Mouse (Mus musculus) central nervous system, embryonic 11.5 days (tissue): ENCODE results near the gene BC049352. TPM values are rescaled to one million over a fixed set of nuclear protein-coding genes. Genes with fewer than 3 reads are reported as not detected.

Source experiments
- polyA plus RNA-seq: library from polyadenylated mRNA; depleted of rRNA; stranded (reverse); fragments of >200 nt; gene quantifications from 2 replicates; pipeline ENCODE4 v1.2.3, GENCODE M21; 2012; rRNA removed

BC049352 gene
- polyA plus RNA-seq, result not detected in 2 replicates

DNA sequence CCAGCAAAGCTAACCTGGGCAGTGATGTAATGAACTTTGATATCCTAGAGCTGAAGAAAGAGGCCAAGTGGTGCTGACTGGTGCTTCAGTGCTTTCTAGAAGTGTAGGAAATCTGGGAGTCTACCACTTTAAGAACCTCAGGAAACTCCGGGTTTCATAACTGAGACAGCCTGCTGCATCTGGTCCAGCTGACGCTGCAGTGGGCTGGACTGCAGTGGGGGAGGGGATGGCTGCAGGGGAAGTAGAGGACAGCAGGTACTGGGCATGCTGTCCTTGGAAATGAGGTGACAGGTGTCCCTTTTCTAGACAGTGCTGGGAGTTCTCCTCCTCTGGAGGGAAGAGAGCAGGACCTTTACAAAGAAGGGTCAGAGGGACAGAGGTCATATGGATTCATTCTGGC lies at the start of gene BC049352:
Gene BC049352 (plus strand): TSS at position 238 of the 400 bp plus-strand sequence.

DNA sequence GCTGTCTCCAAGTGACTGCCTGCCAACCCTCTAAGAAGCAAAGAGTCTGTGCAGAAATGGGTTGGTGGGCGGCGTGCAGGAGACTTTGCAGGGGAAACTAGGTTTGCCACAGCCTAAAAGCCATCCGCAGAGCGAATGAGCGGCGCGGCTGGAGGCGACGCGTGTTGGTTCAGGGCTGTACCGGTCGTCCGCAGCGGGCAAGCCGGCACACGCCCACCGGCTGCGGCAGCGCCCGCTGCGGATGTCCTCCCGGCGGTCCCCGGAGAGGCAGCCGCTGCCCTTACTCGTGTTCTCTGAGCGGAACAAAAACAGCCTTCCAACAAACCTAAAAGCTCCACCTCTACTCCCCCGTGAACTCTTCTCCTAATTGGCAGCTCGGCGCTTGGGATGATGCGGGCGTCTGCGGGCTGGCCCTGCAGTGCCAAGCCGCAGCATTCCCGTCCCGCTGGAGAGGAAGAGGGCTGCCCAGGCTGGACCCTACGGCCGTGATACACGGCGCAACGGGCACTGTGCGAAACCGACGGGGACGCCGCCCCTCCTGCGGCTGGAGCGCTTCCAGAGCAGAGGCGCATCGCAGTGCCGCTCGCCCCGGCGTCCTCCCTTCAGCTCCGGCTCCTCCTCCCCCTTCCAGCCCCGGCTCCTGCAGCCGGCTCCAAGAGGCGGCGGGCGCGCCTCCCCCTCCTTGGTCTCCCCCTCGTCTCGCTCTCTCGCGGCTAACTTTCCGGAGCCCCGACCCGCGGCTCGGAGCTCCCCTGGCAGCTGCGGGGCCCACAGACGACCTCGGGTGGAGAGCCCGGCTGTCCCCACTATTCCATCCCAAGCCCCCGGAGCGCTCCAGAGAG lies 43.4 kb upstream of the BC049352 start, which contains the start of gene Scn4b:
Gene Scn4b (plus strand): TSS at position 205 of the 842 bp plus-strand sequence.

GRCm38 (mm10) chr9:45203797-45204410 lies 22.1 kb downstream of the BC049352 start, which contains the start of gene Tmprss4:
Tmprss4 (minus strand) TSS chr9:45204092.

DNA sequence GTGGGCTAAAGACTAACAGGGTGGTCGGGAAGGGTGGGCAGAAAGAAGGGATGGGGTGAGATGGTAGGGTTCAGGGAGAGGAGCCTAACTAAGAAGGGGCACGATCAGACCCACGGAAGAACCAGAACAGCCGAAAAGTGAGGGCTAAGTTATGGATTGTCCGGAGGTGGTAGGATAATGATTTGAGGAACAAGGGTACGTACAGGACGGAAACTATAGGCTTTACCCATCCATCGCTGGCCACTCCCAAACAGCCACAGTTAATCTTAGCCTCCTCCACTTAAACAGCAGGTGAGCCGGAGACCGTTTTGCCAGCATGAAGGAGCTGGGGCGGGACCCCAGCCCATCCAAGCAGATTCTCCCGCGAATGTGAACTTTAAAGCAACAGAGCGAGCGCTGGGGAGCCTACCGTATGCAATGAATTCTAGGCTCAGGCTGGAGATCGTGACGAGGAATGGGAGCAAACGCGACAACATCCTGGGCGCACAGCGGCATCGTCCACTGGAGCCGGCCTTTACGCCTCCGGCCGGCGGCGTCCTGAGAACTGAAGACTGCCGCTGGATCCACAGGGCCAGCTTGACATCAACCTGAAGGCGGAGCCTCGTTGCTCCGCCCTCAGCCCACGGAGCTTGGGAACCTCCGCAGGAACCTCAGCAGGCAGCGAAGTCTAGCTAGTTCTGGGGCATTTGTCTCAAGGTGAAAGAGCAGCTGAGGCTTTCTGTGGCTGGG lies 87.0 kb downstream of the BC049352 start, which contains the start of gene Il10ra:
Gene Il10ra (minus strand): TSS at position 553 of the 729 bp plus-strand sequence.

Other genes with a start within 250 kb of the BC049352 start
- gene Ube4a, start 216.4 kb upstream of the BC049352 start, polyA plus RNA-seq, result 19.1 and 28.7 TPM in 2 replicates
- gene Cd3g, start 201.6 kb upstream of the BC049352 start, polyA plus RNA-seq, result 0.05 and 0.06 TPM in 2 replicates
- not detected in 2 replicates for gene Cd3d, start 200.2 kb upstream of the BC049352 start, polyA plus RNA-seq
- gene Cd3e, start 172.4 kb upstream of the BC049352 start, polyA plus RNA-seq, result not detected in 2 replicates
- 0.94 and 3.8 TPM in 2 replicates for gene Mpzl2, start 142.2 kb upstream of the BC049352 start, polyA plus RNA-seq
- gene Mpzl3, start 126.8 kb upstream of the BC049352 start, polyA plus RNA-seq, result 1.4 and 1.8 TPM in 2 replicates
- 0.13 and 0.41 TPM in 2 replicates for gene Jaml, start 102.8 kb upstream of the BC049352 start, polyA plus RNA-seq
- 4.6 and 5.2 TPM in 2 replicates for gene Scn2b, start 64.2 kb upstream of the BC049352 start, polyA plus RNA-seq
- 0.25 and 0.32 TPM in 2 replicates for gene Scn4b, start 43.6 kb upstream of the BC049352 start, polyA plus RNA-seq
- 0.02 and 0.07 TPM in 2 replicates for gene Tmprss4, start 22.1 kb downstream of the BC049352 start, polyA plus RNA-seq
- 0.98 and 1.0 TPM in 2 replicates for gene Il10ra, start 87.1 kb downstream of the BC049352 start, polyA plus RNA-seq
- gene Tmprss13, start 137.1 kb downstream of the BC049352 start, polyA plus RNA-seq, result 0.06 and 0.11 TPM in 2 replicates
- gene Fxyd6, start 188.2 kb downstream of the BC049352 start, polyA plus RNA-seq, result 118 and 132 TPM in 2 replicates
- 2.3 and 2.7 TPM in 2 replicates for gene Fxyd2, start 217.7 kb downstream of the BC049352 start, polyA plus RNA-seq
- gene Dscaml1, start 244.6 kb downstream of the BC049352 start, polyA plus RNA-seq, result 1.6 and 2.0 TPM in 2 replicates